Mouse (Mus musculus) hindbrain, embryonic 15.5 days (tissue): ENCODE results near the gene Insrr. TPM values are rescaled to one million over a fixed set of nuclear protein-coding genes. Genes with fewer than 3 reads are reported as not detected.
"Not testable (repeated sequence)": the region's sequence is repeated elsewhere in the genome, so short reads cannot be mapped to it uniquely, and the experiment has no call there.

Experiments
- ATAC-seq: fragments of 200-750 bp; cut with Nextera tagmentation; 2 replicates; pipeline ENCODE4 v1.8.0; 2017; ENCODE audit warnings: low read depth, moderate number of reproducible peaks, moderate TSS enrichment; ENCODE audit not compliant: low FRiP score
- H3K27ac ChIP-seq: fragments of 300-500 bp; sonication (generic); replicated peaks from 2 replicates; pipeline ENCODE4 v1.5.1; 2015; ENCODE audit warnings: mild to moderate bottlenecking, inconsistent platforms
- H3K27me3 ChIP-seq: fragments of 300-500 bp; sonication (generic); 2 replicates; pipeline ENCODE4 v1.6.1; 2015; ENCODE audit warnings: control low read depth, inconsistent platforms
- H3K36me3 ChIP-seq: fragments of 300-500 bp; sonication (generic); 2 replicates; pipeline ENCODE4 v1.6.1; 2015; ENCODE audit warnings: control low read depth, inconsistent platforms
- H3K4me1 ChIP-seq: fragments of 300-500 bp; sonication (generic); replicated peaks from 2 replicates; pipeline ENCODE4 v1.6.1; 2015; ENCODE audit warnings: control low read depth, inconsistent platforms
- H3K4me2 ChIP-seq: fragments of 300-500 bp; sonication (generic); 2 replicates; pipeline ENCODE4 v1.6.1; 2015; ENCODE audit warnings: moderate library complexity, mild to moderate bottlenecking, inconsistent platforms
- H3K4me3 ChIP-seq: fragments of 300-500 bp; sonication (generic); 2 replicates; pipeline ENCODE4 v1.5.1; 2015; ENCODE audit warnings: mild to moderate bottlenecking, inconsistent platforms
- H3K9ac ChIP-seq: fragments of 300-500 bp; sonication (generic); 2 replicates; pipeline ENCODE4 v1.6.1; 2015; ENCODE audit warnings: inconsistent platforms
- H3K9me3 ChIP-seq: fragments of 300-500 bp; sonication (generic); 2 replicates; pipeline ENCODE4 v1.6.1; 2016; ENCODE audit warnings: control low read depth, inconsistent platforms
- WGBS: fragments of 180-500 bp; shearing (Covaris S2); methylation state at CpG from one replicate; pipeline ENCODE4 v1.1.7; 2015; 5-methylcytosine and 5-hydroxymethylcytosine counted together
- polyA plus RNA-seq: library from polyadenylated mRNA; unstranded; fragments of >200 nt; fragmentation: Nextera tagmentation; extraction: Ambion mirVana; gene quantifications from 2 replicates; pipeline ENCODE4 v1.2.1, GENCODE M21; 2015

Insrr gene
- polyA plus RNA-seq, 1 experiment from 2014 or later, result 0.67 TPM

- Histone ChIP-seq H3K9me3 (no peaks in the 10 kb centered on the region), H3K4me1 (peaks cover 8% of the 10 kb centered on the region), H3K27ac (no peak overlapping the region), H3K27me3 (peaks cover 50% of the 10 kb centered on the region), H3K9ac (no peak overlapping the region), H3K36me3 (no peaks in the 10 kb centered on the region), H3K4me3 (no peak overlapping the region), H3K4me2 (no peak overlapping the region)
- 88% methylated on average over 8 of the region's 8 CpGs for WGBS
- no peak for ATAC-seq
Measured at GRCm38 (mm10) chr3:87811297-87811696, 14.5 kb downstream of the Insrr start.

DNA sequence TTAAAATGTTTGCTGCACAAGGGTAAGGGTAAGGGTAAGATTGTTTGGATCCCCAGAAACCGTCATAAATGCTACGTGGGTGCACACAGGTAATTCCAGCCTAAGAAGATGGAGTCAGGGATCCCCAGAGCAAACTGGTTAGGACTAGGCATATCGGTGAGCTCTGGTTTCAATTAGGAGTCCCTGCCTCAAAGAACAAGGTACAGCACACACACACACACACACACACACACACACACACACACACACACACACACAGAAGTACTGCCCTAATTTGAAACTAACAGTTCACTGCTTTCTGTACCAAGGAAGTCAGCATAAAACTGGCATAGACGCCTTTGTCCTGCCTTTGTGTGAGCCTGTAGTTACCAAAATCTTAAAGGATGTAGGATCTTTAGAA lies 15.7 kb downstream of the Insrr start:
- WGBS, result 75% methylated on average over 4 of the region's 4 CpGs
- peaks cover 40% of the 10 kb centered on the region for H3K27me3 ChIP-seq
- H3K4me1 ChIP-seq, result peaks cover 8% of the 10 kb centered on the region

GRCm38 (mm10) chr3:87812873-87813272 lies 16.1 kb downstream of the Insrr start:
- Histone ChIP-seq H3K4me1 (peaks cover 8% of the 10 kb centered on the region), H3K36me3 (no peaks in the 10 kb centered on the region), H3K9ac (no peak overlapping the region), H3K4me2 (no peak overlapping the region), H3K27ac (no peak overlapping the region), H3K27me3 (peaks cover 36% of the 10 kb centered on the region), H3K9me3 (no peaks in the 10 kb centered on the region), H3K4me3 (no peak overlapping the region)
- 62% methylated on average over 10 of the region's 10 CpGs for WGBS
- no peak for ATAC-seq

More for the DNA sequence above, 15.7 kb downstream of the Insrr start:
- no peak overlapping the region for H3K27ac ChIP-seq
- no peaks in the 10 kb centered on the region for H3K36me3 ChIP-seq
- no peak overlapping the region for H3K4me2 ChIP-seq
- no peak overlapping the region for H3K9ac ChIP-seq
- no peaks in the 10 kb centered on the region for H3K9me3 ChIP-seq
- H3K4me3 ChIP-seq, result no peak overlapping the region
- ATAC-seq, result no peak

- peak; percentile 27; the same call in 1 of the 2 replicates for ATAC-seq
- no peak overlapping the region for H3K4me3 ChIP-seq
- no peaks in the 10 kb centered on the region for H3K9me3 ChIP-seq
- H3K27me3 ChIP-seq, result peaks cover 4% of the 10 kb centered on the region
- no peak overlapping the region for H3K27ac ChIP-seq
- 59% methylated on average over 6 of the region's 6 CpGs for WGBS
- H3K9ac ChIP-seq, result no peak overlapping the region
- no peak overlapping the region for H3K4me2 ChIP-seq
- no peaks in the 10 kb centered on the region for H3K4me1 ChIP-seq
- H3K36me3 ChIP-seq, result no peaks in the 10 kb centered on the region
Measured at GRCm38 (mm10) chr3:87816166-87816565, 19.4 kb downstream of the Insrr start.

DNA sequence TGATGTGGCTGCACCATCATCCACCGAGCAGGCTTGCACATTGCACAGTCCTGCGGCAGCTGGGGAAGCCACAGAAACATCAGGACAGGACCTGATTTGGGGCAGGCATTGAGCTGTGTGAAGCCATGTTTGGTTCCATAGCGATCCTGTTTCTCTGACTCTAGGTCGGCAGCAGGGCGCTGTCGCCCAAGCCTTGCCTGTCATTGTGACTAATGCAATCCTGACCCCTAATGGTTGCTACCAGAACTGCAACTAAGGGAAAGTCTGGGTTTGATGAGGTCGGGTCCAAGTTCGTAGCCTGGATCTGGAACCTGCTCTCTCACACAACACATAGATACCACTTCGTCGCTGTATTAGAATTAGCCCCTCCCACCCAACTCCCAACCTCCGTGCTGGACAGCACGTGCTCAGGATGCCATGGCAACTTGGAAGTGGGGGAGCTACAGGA lies 19.9 kb downstream of the Insrr start:
- Histone ChIP-seq H3K9me3 (no peaks in the 10 kb centered on the region), H3K4me3 (no peak overlapping the region), H3K27me3 (no peaks in the 10 kb centered on the region), H3K4me2 (no peak overlapping the region), H3K36me3 (no peaks in the 10 kb centered on the region), H3K4me1 (no peaks in the 10 kb centered on the region), H3K9ac (no peak overlapping the region), H3K27ac (no peak overlapping the region)
- ATAC-seq, result peak; percentile 56; the same call in 1 of the 2 replicates
- 7% methylated on average over 12 of the region's 12 CpGs for WGBS

- no peak for ATAC-seq
- Histone ChIP-seq H3K9me3 (no peaks in the 10 kb centered on the region), H3K27ac (no peak overlapping the region), H3K36me3 (no peaks in the 10 kb centered on the region), H3K4me2 (no peak overlapping the region), H3K4me3 (no peak overlapping the region), H3K4me1 (no peaks in the 10 kb centered on the region), H3K27me3 (no peaks in the 10 kb centered on the region), H3K9ac (no peak overlapping the region)
- WGBS, result 52% methylated on average over 12 of the region's 12 CpGs
Measured at GRCm38 (mm10) chr3:87818226-87818625, 21.5 kb downstream of the Insrr start.

DNA sequence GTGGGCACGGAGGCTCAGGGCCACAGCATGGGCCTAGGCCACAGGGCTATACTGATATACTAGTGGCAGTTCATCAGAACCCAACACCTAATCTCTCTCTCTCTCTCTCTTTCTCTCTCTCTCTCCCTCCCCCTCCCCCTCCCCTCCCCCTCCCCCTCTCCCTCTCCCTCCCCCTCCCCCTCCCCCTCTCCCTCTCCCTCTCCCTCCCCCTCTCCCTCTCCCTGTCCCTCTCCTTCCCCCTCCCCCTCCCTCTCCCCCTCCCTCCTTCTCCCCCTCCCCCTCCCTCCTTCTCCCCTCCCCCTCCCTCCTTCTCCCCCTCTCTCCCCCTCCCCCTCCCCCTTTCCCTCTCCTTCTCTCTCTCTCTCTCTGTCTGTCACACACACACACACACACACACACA lies 27.5 kb downstream of the Insrr start, which contains the start of gene Pear1:
TSS of gene Pear1 (minus strand) at position 101 of the 400 bp plus-strand sequence.
- H3K27ac ChIP-seq, H3K9ac ChIP-seq, H3K4me3 ChIP-seq, H3K27me3 ChIP-seq, H3K4me2 ChIP-seq, ATAC-seq, H3K9me3 ChIP-seq, H3K4me1 ChIP-seq, H3K36me3 ChIP-seq: not testable (repeated sequence)
- WGBS, result 91% methylated on average over 1 of the region's 1 CpGs

- Histone ChIP-seq H3K27me3 (no peaks in the 10 kb centered on the region), H3K4me2 (no peak overlapping the region), H3K9ac (no peak overlapping the region), H3K9me3 (no peaks in the 10 kb centered on the region), H3K4me3 (no peak overlapping the region), H3K27ac (no peak overlapping the region), H3K4me1 (no peaks in the 10 kb centered on the region), H3K36me3 (no peaks in the 10 kb centered on the region)
- 53% methylated on average over 4 of the region's 4 CpGs for WGBS
- no peak for ATAC-seq
Measured at GRCm38 (mm10) chr3:87828435-87828834, 31.7 kb downstream of the Insrr start.

DNA sequence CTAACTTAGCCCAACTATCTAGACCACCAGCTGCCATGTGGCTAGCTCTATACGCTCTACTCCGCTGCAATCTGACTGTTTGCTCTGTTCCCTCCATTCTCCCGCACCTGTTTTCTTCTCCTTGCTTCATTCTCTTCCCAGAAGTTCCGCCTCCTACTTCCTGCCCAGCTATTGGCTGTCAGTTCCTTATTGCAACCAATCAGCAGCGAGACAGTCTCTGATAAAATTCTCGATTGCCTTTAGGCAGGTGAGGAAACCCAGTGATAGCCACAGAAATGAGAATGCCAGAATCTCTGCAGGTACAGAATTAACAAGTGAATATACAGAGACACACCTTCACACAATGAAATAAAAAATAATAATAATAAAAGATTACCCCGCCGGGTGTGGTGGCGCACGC lies 32.3 kb downstream of the Insrr start:
- Histone ChIP-seq H3K4me1 (no peaks in the 10 kb centered on the region), H3K9me3 (no peaks in the 10 kb centered on the region), H3K36me3 (no peaks in the 10 kb centered on the region), H3K27ac (no peak overlapping the region), H3K4me2 (no peak overlapping the region), H3K27me3 (no peaks in the 10 kb centered on the region), H3K9ac (no peak overlapping the region), H3K4me3 (no peak overlapping the region)
- WGBS, result 53% methylated on average over 10 of the region's 10 CpGs
- no peak for ATAC-seq

DNA sequence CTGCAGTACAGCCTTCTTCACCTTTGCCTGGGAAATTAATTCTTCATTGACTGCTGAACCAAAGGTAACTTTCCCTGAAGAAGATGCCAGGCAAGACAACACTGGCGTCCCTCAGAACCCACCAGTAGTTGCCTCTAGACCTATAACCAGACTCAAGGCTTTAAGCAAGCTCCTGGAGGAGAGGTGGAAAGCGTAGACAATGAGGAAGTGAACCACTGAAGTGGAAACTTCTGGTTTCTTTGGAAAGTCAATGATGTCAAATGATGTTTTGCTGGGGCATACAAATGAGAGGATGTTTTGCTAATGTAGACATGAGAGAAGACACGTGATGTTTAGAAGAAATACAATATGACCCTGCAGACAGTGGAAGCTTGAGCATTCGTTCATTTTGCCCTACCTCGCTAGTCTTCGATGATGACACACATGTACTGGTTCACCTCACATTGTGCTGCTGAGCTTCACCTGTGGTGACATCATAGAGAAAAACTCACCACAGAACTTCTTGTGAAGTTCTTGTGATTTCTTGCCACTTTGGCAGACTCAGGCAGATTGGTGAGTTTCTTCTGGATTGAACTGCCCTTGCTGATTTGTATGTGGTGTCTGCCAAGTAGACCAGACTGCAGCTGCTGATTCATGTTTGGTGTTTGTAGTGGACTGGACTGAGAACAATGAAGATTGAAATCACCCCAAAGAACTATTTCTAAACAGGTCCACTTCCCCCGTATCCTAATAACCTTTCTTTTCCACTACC lies 35.5 kb downstream of the Insrr start:
- 84% methylated on average over 7 of the region's 7 CpGs for WGBS
- no peak for ATAC-seq

DNA sequence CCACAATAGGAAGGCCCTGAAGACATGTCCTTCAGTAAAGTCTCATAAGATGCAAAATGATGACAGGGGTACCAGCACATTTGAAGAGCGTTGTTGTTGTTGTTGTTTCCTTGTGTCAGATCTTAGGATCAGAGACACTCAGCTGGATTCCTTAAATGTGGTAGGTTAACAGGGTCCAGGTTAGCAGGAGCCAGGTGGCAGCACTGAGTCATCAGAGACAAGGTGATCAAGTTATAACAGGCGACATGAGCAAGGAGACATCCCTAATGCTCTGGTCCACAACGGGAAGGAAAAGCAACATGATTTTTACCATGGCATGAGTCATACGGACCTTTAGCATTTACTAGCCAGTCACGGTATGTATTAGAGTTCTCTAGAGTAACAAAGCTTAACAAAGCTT lies 36.7 kb downstream of the Insrr start:
- no peak overlapping the region for H3K27ac ChIP-seq
- no peak overlapping the region for H3K4me3 ChIP-seq
- no peak overlapping the region for H3K9ac ChIP-seq
- H3K4me1 ChIP-seq, result no peaks in the 10 kb centered on the region
- no peaks in the 10 kb centered on the region for H3K9me3 ChIP-seq
- no peaks in the 10 kb centered on the region for H3K27me3 ChIP-seq
- H3K36me3 ChIP-seq, result no peaks in the 10 kb centered on the region
- H3K4me2 ChIP-seq, result no peak overlapping the region
- WGBS, result 67% methylated on average over 5 of the region's 5 CpGs
- ATAC-seq, result no peak

More for the DNA sequence above, 35.5 kb downstream of the Insrr start:
- H3K4me2 ChIP-seq, result no peak overlapping the region
- H3K4me3 ChIP-seq, result no peak overlapping the region
- no peaks in the 10 kb centered on the region for H3K27me3 ChIP-seq
- H3K9me3 ChIP-seq, result no peaks in the 10 kb centered on the region
- H3K36me3 ChIP-seq, result no peaks in the 10 kb centered on the region
- no peaks in the 10 kb centered on the region for H3K4me1 ChIP-seq
- H3K9ac ChIP-seq, result no peak overlapping the region
- no peak overlapping the region for H3K27ac ChIP-seq

DNA sequence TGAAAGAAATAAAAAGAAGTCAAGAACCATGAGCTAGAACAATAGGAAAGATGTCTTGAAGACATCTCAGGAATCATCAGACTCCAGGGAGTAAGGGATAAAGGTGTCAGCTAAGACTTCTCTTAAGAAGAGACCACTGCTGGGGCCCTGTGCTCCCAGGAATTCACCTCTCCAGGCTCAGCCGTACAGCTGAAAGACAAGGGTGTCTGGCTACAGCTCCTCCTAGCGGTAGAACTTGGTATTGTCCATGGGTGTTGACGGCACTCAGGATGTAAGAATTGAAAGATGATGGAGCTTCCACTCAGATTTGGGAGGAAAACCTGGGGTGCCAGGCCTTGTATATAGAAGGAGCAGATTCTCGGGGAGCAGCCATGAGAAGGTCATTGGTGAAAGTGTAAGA lies 41.9 kb downstream of the Insrr start:
- Histone ChIP-seq H3K4me3 (no peak overlapping the region), H3K27me3 (no peaks in the 10 kb centered on the region), H3K36me3 (no peaks in the 10 kb centered on the region), H3K4me2 (no peak overlapping the region), H3K9ac (no peak overlapping the region), H3K27ac (no peak overlapping the region), H3K4me1 (no peaks in the 10 kb centered on the region), H3K9me3 (no peaks in the 10 kb centered on the region)
- no peak for ATAC-seq
- 4% methylated on average over 4 of the region's 4 CpGs for WGBS

DNA sequence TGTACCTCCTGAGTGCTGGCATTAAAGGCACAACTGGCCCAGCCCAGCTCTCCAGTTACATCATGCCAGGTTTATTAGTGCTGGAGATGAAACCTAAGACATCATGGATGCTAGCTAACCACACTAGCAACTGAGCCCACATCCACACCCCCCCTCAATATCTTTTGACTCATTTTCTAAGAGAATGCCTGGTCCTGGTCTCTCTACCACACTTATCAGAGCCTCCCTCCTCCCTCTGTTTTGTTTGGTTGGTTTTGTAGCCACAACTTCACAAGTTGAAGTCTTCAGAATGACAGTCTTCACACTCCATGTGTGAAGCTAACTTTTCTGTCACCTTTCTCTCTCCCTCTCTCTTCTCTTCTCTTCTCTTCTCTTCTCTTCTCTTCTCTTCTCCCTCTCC lies 44.1 kb downstream of the Insrr start:
- Histone ChIP-seq H3K4me2 (no peak overlapping the region), H3K27ac (no peak overlapping the region), H3K36me3 (no peaks in the 10 kb centered on the region), H3K27me3 (no peaks in the 10 kb centered on the region), H3K9me3 (no peaks in the 10 kb centered on the region), H3K4me1 (no peaks in the 10 kb centered on the region), H3K4me3 (no peak overlapping the region), H3K9ac (no peak overlapping the region)
- ATAC-seq, result no peak
